Mouse (Mus musculus): ENCODE results near the gene Itpr1.

- TF ChIP-seq GATA1 (IDR thresholded peaks at IDR 0.05; ENCODE audit: low read length): no peak
- TF ChIP-seq TAL1 (IDR thresholded peaks at IDR 0.05; ENCODE audit: low read length): no peak
These were observed 78.7 kb downstream of the Itpr1 start for GRCm38 (mm10) chr6:108291556-108291955.

Measured in erythroblast, embryonic 14.5 days (primary cell).